Mouse (Mus musculus): ENCODE data around the gene Paqr4. TPM values are rescaled to one million over a fixed set of nuclear protein-coding genes. Genes with fewer than 3 reads are reported as not detected.

Paqr4 gene
- 45.2 and 47.7 TPM in 2 replicates for polyA plus RNA-seq (2015; fragmentation: Nextera tagmentation; extraction: Ambion mirVana)

DNA sequence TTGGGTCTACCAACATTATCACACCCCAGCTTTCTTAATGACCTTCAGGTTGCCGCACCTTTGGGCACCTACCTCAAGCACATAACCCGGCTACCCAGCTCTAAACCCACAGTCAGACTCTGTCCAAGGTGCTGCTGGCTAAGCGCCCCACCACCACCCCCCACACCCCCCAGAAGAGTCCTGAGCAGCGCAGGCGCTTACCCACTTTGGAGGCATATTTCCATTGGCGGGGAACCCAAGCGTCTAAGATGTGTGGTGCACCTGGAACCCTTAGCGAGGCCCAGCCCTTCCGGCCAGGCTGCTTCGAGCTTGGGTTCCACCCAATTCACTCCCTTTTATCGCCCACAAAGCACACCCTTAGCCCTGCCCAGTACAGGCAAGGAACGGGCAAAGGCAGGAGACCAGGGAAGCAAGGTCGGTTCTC is at the start of gene Paqr4:
Gene Paqr4 (minus strand): TSS at position 270 of the 424 bp plus-strand sequence.
- H3K9ac ChIP-seq (replicated peaks; ENCODE audit: low read depth) = peak within 1 kb of the TSS; percentile 60
- peaks cover 38% of the 10 kb centered on the region for H3K27me3 ChIP-seq (replicated peaks; ENCODE audit: insufficient read depth, low read length)
- no peak; the same call in 1 of the 2 replicates for ATAC-seq
- peak; percentile 68 for DNase-seq (ENCODE audit: low spot score)
- TF ChIP-seq CTCF (IDR thresholded peaks at IDR 0.05) = no peak
- no peak for TF ChIP-seq EP300 (IDR thresholded peaks at IDR 0.05)
- peaks cover 35% of the 10 kb centered on the region for H3K4me1 ChIP-seq (ENCODE audit: insufficient read depth, low read depth, low read length)
- H3K4me3 ChIP-seq (ENCODE audit: low read depth, low read length) = peak within 1 kb of the TSS; percentile 78
- peak within 1 kb of the TSS; percentile 79 for H3K4me2 ChIP-seq (replicated peaks; ENCODE audit: low read depth, low read length)
- 3% methylated on average over 12 of the region's 13 CpGs for WGBS
- 0 out of 2 replicates have a peak, but pooled peaks cover 7% of the 10 kb centered on the region for H3K36me3 ChIP-seq (ENCODE audit: insufficient read depth, low read length)
- H3K27ac ChIP-seq (ENCODE audit: low read length) = peak within 1 kb of the TSS; percentile 74
- H3K9me3 ChIP-seq (ENCODE audit: low read length) = no peaks in the 10 kb centered on the region

GRCm38 (mm10) chr17:23789749-23790268 is 49.1 kb upstream of the Paqr4 start:
- 17% methylated on average over 8 of the region's 8 CpGs for WGBS

DNA sequence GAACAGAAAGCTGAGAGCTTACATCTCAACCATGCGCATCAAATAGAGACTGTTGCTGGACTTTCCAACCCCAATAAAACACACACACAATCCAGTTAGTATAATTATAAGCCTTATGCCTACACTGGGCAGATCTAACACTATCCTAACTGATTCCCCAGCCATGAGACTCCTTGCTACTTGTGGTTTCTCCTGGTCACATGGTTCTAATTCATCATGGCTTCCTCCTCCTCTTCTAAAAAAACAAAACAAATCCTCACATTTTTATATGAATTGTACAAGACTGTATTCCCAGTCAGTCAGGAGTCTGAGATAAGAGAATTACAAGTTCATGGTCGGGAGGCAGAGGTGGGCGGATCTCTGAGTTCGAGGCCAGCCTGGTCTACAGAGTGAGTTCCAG is 48.3 kb upstream of the Paqr4 start:
- Histone ChIP-seq H3K27ac (ENCODE audit: low read length) (no peak overlapping the region), H3K36me3 (ENCODE audit: insufficient read depth, low read length) (no peaks in the 10 kb centered on the region), H3K4me3 (ENCODE audit: low read depth, low read length) (no peak overlapping the region), H3K9ac (replicated peaks; ENCODE audit: low read depth) (no peak overlapping the region), H3K4me2 (replicated peaks; ENCODE audit: low read depth, low read length) (no peak overlapping the region), H3K27me3 (replicated peaks; ENCODE audit: insufficient read depth, low read length) (no peaks in the 10 kb centered on the region), H3K9me3 (ENCODE audit: low read length) (no peaks in the 10 kb centered on the region), H3K4me1 (ENCODE audit: insufficient read depth, low read depth, low read length) (peaks cover 9% of the 10 kb centered on the region; the same call in 1 of the 2 replicates)
- WGBS = 87% methylated on average over 4 of the region's 4 CpGs
- TF ChIP-seq EP300 (IDR thresholded peaks at IDR 0.05) (no peak), CTCF (IDR thresholded peaks at IDR 0.05) (no peak)
- no peak for DNase-seq (ENCODE audit: low spot score)
- ATAC-seq = no peak

More at GRCm38 (mm10) chr17:23789749-23790268, 49.1 kb upstream of the Paqr4 start:
- no peaks in the 10 kb centered on the region for H3K36me3 ChIP-seq (ENCODE audit: insufficient read depth, low read length)
- peak overlapping the region; percentile 91 for H3K27ac ChIP-seq (ENCODE audit: low read length)
- peak overlapping the region; percentile 75 for H3K4me2 ChIP-seq (replicated peaks; ENCODE audit: low read depth, low read length)
- ATAC-seq (no peak), DNase-seq (ENCODE audit: low spot score) (no peak)
- TF ChIP-seq CTCF (IDR thresholded peaks at IDR 0.05) = no peak
- no peak for TF ChIP-seq EP300 (IDR thresholded peaks at IDR 0.05)
- H3K4me3 ChIP-seq (ENCODE audit: low read depth, low read length) = peak overlapping the region; percentile 41
- H3K9ac ChIP-seq (replicated peaks; ENCODE audit: low read depth) = peak overlapping the region; percentile 57
- H3K4me1 ChIP-seq (ENCODE audit: insufficient read depth, low read depth, low read length) = peaks cover 9% of the 10 kb centered on the region; the same call in 1 of the 2 replicates
- no peaks in the 10 kb centered on the region for H3K9me3 ChIP-seq (ENCODE audit: low read length)
- no peaks in the 10 kb centered on the region for H3K27me3 ChIP-seq (replicated peaks; ENCODE audit: insufficient read depth, low read length)

DNA sequence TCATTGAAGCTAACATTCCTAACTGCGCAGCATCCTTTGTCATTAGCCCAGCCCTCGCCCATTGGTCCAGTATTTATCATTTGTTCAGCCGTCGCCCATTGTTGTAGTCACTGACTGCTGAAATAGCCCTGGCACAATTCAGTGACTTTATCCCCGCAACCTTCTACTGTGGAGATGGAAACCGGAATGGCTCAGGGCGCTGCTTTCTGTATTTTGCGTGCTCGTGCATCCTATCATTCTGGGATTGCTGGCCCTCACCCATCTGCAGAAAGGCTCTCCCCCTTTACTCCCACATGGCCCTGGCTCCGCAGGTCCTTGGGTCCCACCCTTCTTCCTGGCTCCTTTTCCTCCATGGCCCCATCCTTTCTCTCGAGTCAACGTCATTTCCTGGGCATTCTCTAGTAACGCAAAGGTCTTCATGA is 45.9 kb upstream of the Paqr4 start:
- 14% methylated on average over 13 of the region's 13 CpGs for WGBS
- Histone ChIP-seq H3K9me3 (ENCODE audit: low read length) (no peaks in the 10 kb centered on the region), H3K27ac (ENCODE audit: low read length) (no peak overlapping the region), H3K27me3 (replicated peaks; ENCODE audit: insufficient read depth, low read length) (no peaks in the 10 kb centered on the region), H3K9ac (replicated peaks; ENCODE audit: low read depth) (no peak overlapping the region), H3K36me3 (ENCODE audit: insufficient read depth, low read length) (no peaks in the 10 kb centered on the region), H3K4me2 (replicated peaks; ENCODE audit: low read depth, low read length) (peak overlapping the region; percentile 92), H3K4me1 (ENCODE audit: insufficient read depth, low read depth, low read length) (peaks cover 9% of the 10 kb centered on the region; the same call in 1 of the 2 replicates), H3K4me3 (ENCODE audit: low read depth, low read length) (peak overlapping the region; percentile 48)
- no peak for TF ChIP-seq EP300 (IDR thresholded peaks at IDR 0.05)
- TF ChIP-seq CTCF (IDR thresholded peaks at IDR 0.05) = peak; percentile 0; the same call in 1 of the 2 replicates
- DNase-seq (ENCODE audit: low spot score) (peak; percentile 48), ATAC-seq (peak; percentile 31; the same call in 1 of the 2 replicates)

DNA sequence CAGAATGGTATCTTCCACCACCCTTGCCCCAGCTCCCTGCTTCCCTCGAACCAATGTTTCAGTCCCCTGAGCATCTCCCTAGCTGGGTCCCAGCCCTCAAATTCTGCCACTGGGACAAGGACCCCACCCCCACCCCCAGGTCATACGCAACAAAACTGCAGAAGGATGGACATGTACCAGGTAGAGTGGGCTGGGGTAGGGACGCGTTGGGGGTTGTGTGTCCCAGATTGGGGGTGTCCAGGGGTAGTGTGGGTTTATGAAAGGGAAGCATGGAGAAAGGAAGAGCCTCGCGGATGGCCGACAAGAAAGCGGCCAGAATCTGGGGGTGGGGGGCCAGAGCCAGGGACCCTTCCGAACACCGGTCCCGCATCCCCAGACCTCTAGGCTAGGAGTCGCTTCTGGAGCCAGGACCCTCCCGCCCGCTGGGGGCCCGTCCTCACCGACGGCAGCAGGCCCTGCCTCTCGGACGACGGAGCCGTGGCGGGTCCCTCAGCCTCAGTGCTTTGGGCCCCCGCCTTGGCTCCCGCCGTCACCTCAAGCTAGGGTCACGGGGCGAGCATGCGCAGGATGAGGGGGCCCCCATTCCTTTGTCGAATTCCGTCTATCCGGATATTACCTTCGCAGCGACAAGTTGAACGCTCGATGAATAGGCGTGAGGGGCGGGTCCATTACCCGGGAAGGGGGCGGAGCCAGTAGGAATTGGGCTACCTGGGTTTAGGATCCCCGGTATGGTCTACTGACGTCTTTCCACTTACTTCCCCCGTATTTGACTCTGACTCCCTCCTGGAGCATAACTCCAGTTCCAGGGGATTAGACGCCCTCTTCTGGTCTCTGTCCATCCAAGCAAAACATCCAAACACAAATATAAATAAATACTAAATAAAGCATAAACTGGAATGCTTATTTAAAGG is 45.1 kb upstream of the Paqr4 start, which contains the start of gene Flywch2:
Gene Flywch2 (minus strand): TSS at position 521 of the 911 bp plus-strand sequence.
- DNase-seq (ENCODE audit: low spot score) (peak; percentile 82), ATAC-seq (peak; percentile 78)
- peak within 1 kb of the TSS; percentile 48; the same call in 1 of the 2 replicates for H3K9ac ChIP-seq (replicated peaks; ENCODE audit: low read depth)
- no peak for TF ChIP-seq EP300 (IDR thresholded peaks at IDR 0.05)
- TF ChIP-seq CTCF (IDR thresholded peaks at IDR 0.05) = peak; percentile 37
- H3K4me2 ChIP-seq (replicated peaks; ENCODE audit: low read depth, low read length) = peak within 1 kb of the TSS; percentile 92
- WGBS = 2% methylated on average over 41 of the region's 43 CpGs
- no peak within 1 kb of the TSS for H3K27ac ChIP-seq (ENCODE audit: low read length)
- H3K27me3 ChIP-seq (replicated peaks; ENCODE audit: insufficient read depth, low read length) = no peaks in the 10 kb centered on the region
- H3K4me1 ChIP-seq (ENCODE audit: insufficient read depth, low read depth, low read length) = peaks cover 7% of the 10 kb centered on the region; the same call in 1 of the 2 replicates
- H3K36me3 ChIP-seq (ENCODE audit: insufficient read depth, low read length) = no peaks in the 10 kb centered on the region
- peak within 1 kb of the TSS; percentile 48 for H3K4me3 ChIP-seq (ENCODE audit: low read depth, low read length)
- no peaks in the 10 kb centered on the region for H3K9me3 ChIP-seq (ENCODE audit: low read length)

DNA sequence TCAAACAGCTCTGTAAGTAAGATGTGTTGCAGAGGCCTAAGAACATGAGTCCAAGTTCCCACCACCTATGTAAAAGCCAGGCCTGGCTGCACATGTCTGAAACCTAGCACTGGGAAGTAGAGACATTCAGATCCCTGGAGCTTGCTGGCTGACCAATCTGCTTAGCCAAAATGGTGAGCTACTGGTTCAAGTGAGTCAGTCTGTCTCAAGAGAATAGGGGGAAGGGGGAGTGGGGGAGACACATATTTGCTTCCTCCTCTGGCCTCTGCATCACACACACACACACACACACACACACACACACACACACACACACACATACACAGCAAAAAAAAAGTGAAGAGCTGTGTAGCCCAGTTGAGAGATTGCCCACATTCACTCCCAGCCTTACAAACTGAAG is 42.7 kb upstream of the Paqr4 start:
- H3K4me3 ChIP-seq (ENCODE audit: low read depth, low read length) = no peak overlapping the region
- H3K27ac ChIP-seq (ENCODE audit: low read length) = no peak overlapping the region
- TF ChIP-seq EP300 (IDR thresholded peaks at IDR 0.05) (no peak), CTCF (IDR thresholded peaks at IDR 0.05) (no peak)
- no peak overlapping the region for H3K9ac ChIP-seq (replicated peaks; ENCODE audit: low read depth)
- H3K4me2 ChIP-seq (replicated peaks; ENCODE audit: low read depth, low read length) = no peak overlapping the region
- no peaks in the 10 kb centered on the region for H3K4me1 ChIP-seq (ENCODE audit: insufficient read depth, low read depth, low read length)
- ATAC-seq = no peak
- no peaks in the 10 kb centered on the region for H3K27me3 ChIP-seq (replicated peaks; ENCODE audit: insufficient read depth, low read length)
- no peak for DNase-seq (ENCODE audit: low spot score)
- H3K36me3 ChIP-seq (ENCODE audit: insufficient read depth, low read length) = no peaks in the 10 kb centered on the region
- no peaks in the 10 kb centered on the region for H3K9me3 ChIP-seq (ENCODE audit: low read length)
